Mouse (Mus musculus): ENCODE measurements around the gene F2rl1. TPM values are rescaled to one million over a fixed set of nuclear protein-coding genes. Genes with fewer than 3 reads are reported as not detected.

F2rl1 gene
- polyA plus RNA-seq, 1 experiment = 27.2 TPM

DNA sequence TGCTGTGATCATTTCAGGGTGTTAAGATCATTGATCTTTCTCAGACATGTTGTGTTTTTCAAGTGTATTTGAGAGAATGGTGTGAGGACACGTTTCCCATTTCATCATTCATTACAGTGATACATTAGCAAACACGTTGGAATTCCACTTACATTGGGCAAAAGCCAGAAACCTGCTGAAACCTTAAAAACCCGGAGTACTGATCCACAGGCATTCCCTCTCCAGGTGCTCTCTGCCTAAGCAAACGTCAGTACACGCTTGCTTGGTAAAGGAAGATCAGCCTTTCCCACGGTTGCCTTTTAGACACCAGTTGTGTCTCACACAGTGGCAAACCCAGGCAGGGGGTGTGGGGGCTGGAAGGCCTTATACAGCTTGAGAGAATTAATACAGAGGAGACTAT is 21.2 kb upstream of the F2rl1 start:
- WGBS = 55% methylated on average over 6 of the region's 6 CpGs
- Histone ChIP-seq H3K4me1 (ENCODE audit: control insufficient read depth, insufficient read depth, low read length) (no peaks in the 10 kb centered on the region), H3K4me3 (ENCODE audit: insufficient read depth, low read depth, low read length) (no peak overlapping the region), H3K27me3 (replicated peaks; ENCODE audit: control insufficient read depth, insufficient read depth, low read length) (no peaks in the 10 kb centered on the region; the same call in 1 of the 2 replicates), H3K36me3 (ENCODE audit: control insufficient read depth, insufficient read depth, low read length) (no peaks in the 10 kb centered on the region), H3K27ac (ENCODE audit: insufficient read depth, low read depth, low read length) (no peak overlapping the region)
- DNase-seq = no peak
- TF ChIP-seq POLR2A (IDR thresholded peaks at IDR 0.05; ENCODE audit: low read depth, low read length) (no peak), CTCF (conservative IDR thresholded peaks at IDR 0.05; ENCODE audit: insufficient read depth, insufficient read length, low read depth, low read length) (no peak)

GRCm38 (mm10) chr13:95545729-95546186 is 20.7 kb upstream of the F2rl1 start:
- Histone ChIP-seq H3K4me1 (ENCODE audit: control insufficient read depth, insufficient read depth, low read length) (no peaks in the 10 kb centered on the region), H3K27me3 (replicated peaks; ENCODE audit: control insufficient read depth, insufficient read depth, low read length) (no peaks in the 10 kb centered on the region; the same call in 1 of the 2 replicates), H3K36me3 (ENCODE audit: control insufficient read depth, insufficient read depth, low read length) (no peaks in the 10 kb centered on the region), H3K27ac (ENCODE audit: insufficient read depth, low read depth, low read length) (no peak overlapping the region), H3K4me3 (ENCODE audit: insufficient read depth, low read depth, low read length) (no peak overlapping the region)
- TF ChIP-seq POLR2A (IDR thresholded peaks at IDR 0.05; ENCODE audit: low read depth, low read length) (no peak), CTCF (conservative IDR thresholded peaks at IDR 0.05; ENCODE audit: insufficient read depth, insufficient read length, low read depth, low read length) (no peak)
- 50% methylated on average over 7 of the region's 7 CpGs for WGBS
- DNase-seq = no peak

DNA sequence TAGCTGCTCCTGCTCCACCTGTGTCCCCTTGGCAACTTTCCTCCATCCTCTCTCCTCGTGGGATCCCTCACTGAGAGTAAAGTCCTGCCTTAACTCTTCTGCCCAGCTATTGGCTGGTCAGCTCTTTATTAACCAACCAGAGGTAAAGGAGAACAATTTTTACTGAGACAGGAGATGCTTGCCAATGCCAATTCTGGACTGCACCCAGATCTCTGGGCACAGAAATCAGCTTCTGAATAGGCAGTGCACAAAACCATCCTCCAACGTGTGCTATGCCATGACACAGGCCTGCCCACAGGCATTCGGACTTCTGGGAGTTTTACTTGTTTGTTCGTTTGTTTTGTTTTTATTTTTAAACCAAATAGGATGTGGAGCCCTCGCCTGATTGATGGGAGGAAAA is 13.0 kb upstream of the F2rl1 start:
- H3K4me1 ChIP-seq (ENCODE audit: control insufficient read depth, insufficient read depth, low read length) = 0 out of 2 replicates have a peak, but pooled peaks cover 2% of the 10 kb centered on the region
- H3K4me3 ChIP-seq (ENCODE audit: insufficient read depth, low read depth, low read length) = no peak overlapping the region
- WGBS = 79% methylated on average over 5 of the region's 5 CpGs
- no peaks in the 10 kb centered on the region for H3K36me3 ChIP-seq (ENCODE audit: control insufficient read depth, insufficient read depth, low read length)
- DNase-seq = no peak
- H3K27me3 ChIP-seq (replicated peaks; ENCODE audit: control insufficient read depth, insufficient read depth, low read length) = no peaks in the 10 kb centered on the region
- no peak for TF ChIP-seq POLR2A (IDR thresholded peaks at IDR 0.05; ENCODE audit: low read depth, low read length)
- no peak for TF ChIP-seq CTCF (conservative IDR thresholded peaks at IDR 0.05; ENCODE audit: insufficient read depth, insufficient read length, low read depth, low read length)
- H3K27ac ChIP-seq (ENCODE audit: insufficient read depth, low read depth, low read length) = no peak overlapping the region

DNA sequence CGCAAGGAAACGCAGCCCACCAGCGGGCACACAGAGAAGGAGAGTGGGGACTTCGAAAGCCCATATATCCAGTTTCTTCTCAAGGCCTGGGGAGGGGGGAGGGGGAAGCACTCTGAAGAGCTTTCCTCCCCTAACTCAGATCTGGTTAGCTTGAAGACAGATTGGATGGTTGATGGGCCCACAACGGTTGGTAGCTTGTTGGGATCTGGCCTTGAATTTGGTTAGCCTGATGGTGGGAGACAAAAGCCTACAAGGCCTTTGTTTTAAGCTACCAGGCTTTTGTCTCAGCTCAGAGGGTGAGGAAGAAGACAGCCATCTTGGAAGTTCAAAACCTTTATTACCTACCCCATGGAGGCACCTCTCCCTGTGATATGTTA is 11.1 kb upstream of the F2rl1 start:
- no peak for TF ChIP-seq POLR2A (IDR thresholded peaks at IDR 0.05; ENCODE audit: low read depth, low read length)
- TF ChIP-seq CTCF (conservative IDR thresholded peaks at IDR 0.05; ENCODE audit: insufficient read depth, insufficient read length, low read depth, low read length) = no peak
- peaks cover 5% of the 10 kb centered on the region; the same call in 1 of the 2 replicates for H3K4me1 ChIP-seq (ENCODE audit: control insufficient read depth, insufficient read depth, low read length)
- no peaks in the 10 kb centered on the region for H3K27me3 ChIP-seq (replicated peaks; ENCODE audit: control insufficient read depth, insufficient read depth, low read length)
- H3K27ac ChIP-seq (ENCODE audit: insufficient read depth, low read depth, low read length) = no peak overlapping the region
- H3K4me3 ChIP-seq (ENCODE audit: insufficient read depth, low read depth, low read length) = no peak overlapping the region
- no peaks in the 10 kb centered on the region for H3K36me3 ChIP-seq (ENCODE audit: control insufficient read depth, insufficient read depth, low read length)
- 73% methylated on average over 5 of the region's 5 CpGs for WGBS
- DNase-seq = no peak

DNA sequence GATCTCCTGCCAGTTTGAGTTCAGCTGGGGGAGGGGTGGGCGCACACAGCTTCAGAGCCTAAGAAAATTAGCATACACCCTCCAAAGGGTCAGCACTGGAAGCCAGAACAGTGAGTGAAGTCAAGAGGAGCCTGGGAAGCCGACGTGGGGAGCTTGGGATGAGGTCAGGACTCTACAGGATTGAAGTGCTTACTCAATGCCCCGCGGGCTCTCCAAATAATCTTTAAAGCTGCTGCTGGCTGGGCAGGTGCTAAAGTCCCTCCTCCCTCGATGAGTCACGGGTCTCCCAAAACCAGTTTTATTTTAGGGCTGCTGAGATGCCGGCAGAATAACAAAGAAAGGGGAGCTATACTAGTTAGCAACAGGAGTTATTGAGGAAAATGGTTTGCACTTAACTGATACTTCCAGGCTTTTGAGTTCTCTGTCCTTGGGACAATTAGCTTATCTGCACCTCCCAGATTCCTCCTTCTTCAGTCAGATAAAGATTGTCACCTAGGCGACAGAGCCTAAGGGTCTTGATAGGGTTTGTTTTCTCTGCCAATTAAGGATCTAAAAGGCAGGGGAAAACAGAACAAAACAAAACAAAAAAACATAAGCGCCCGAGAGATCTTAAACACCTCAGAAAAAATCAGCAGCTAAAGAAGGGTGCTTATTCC is 10.6 kb upstream of the F2rl1 start:
- 35% methylated on average over 11 of the region's 11 CpGs for WGBS
- Histone ChIP-seq H3K4me1 (ENCODE audit: control insufficient read depth, insufficient read depth, low read length) (peaks cover 5% of the 10 kb centered on the region; the same call in 1 of the 2 replicates), H3K27ac (ENCODE audit: insufficient read depth, low read depth, low read length) (no peak overlapping the region), H3K4me3 (ENCODE audit: insufficient read depth, low read depth, low read length) (no peak overlapping the region), H3K27me3 (replicated peaks; ENCODE audit: control insufficient read depth, insufficient read depth, low read length) (no peaks in the 10 kb centered on the region), H3K36me3 (ENCODE audit: control insufficient read depth, insufficient read depth, low read length) (no peaks in the 10 kb centered on the region)
- TF ChIP-seq CTCF (conservative IDR thresholded peaks at IDR 0.05; ENCODE audit: insufficient read depth, insufficient read length, low read depth, low read length) = no peak
- TF ChIP-seq POLR2A (IDR thresholded peaks at IDR 0.05; ENCODE audit: low read depth, low read length) = no peak
- DNase-seq = no peak

DNA sequence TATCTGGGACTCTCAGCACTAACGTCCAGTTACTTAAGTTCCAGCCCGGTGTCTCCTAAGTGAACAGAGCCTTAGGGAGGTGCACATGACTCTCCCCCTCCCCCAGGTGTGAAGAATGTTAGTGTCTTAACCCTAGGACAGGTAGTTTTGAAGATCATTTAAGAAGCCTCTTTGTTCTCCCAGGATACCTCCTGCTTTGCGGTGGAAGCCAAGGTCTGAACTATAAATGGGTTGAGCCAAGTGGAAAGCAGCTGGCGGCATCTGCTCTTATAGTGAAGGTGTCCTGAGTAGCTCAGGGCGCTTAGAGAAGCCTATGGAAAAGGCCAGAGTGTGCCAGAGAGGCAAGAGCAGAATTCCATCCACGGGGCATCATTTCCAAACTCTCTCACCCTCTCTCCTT is 10.0 kb upstream of the F2rl1 start:
- Histone ChIP-seq H3K27ac (ENCODE audit: insufficient read depth, low read depth, low read length) (no peak overlapping the region), H3K4me1 (ENCODE audit: control insufficient read depth, insufficient read depth, low read length) (peaks cover 5% of the 10 kb centered on the region; the same call in 1 of the 2 replicates), H3K27me3 (replicated peaks; ENCODE audit: control insufficient read depth, insufficient read depth, low read length) (no peaks in the 10 kb centered on the region), H3K4me3 (ENCODE audit: insufficient read depth, low read depth, low read length) (no peak overlapping the region), H3K36me3 (ENCODE audit: control insufficient read depth, insufficient read depth, low read length) (no peaks in the 10 kb centered on the region)
- no peak for DNase-seq
- TF ChIP-seq POLR2A (IDR thresholded peaks at IDR 0.05; ENCODE audit: low read depth, low read length) (no peak), CTCF (conservative IDR thresholded peaks at IDR 0.05; ENCODE audit: insufficient read depth, insufficient read length, low read depth, low read length) (no peak)
- WGBS = 36% methylated on average over 6 of the region's 6 CpGs

- Histone ChIP-seq H3K36me3 (ENCODE audit: control insufficient read depth, insufficient read depth, low read length) (no peaks in the 10 kb centered on the region), H3K27me3 (replicated peaks; ENCODE audit: control insufficient read depth, insufficient read depth, low read length) (no peaks in the 10 kb centered on the region), H3K4me1 (ENCODE audit: control insufficient read depth, insufficient read depth, low read length) (peaks cover 5% of the 10 kb centered on the region; the same call in 1 of the 2 replicates), H3K27ac (ENCODE audit: insufficient read depth, low read depth, low read length) (no peak overlapping the region), H3K4me3 (ENCODE audit: insufficient read depth, low read depth, low read length) (no peak overlapping the region; the same call in 1 of the 2 replicates)
- WGBS = 4% methylated on average over 5 of the region's 5 CpGs
- peak; percentile 48 for DNase-seq
- TF ChIP-seq POLR2A (IDR thresholded peaks at IDR 0.05; ENCODE audit: low read depth, low read length) = no peak
- TF ChIP-seq CTCF (conservative IDR thresholded peaks at IDR 0.05; ENCODE audit: insufficient read depth, insufficient read length, low read depth, low read length) = no peak
Measured at GRCm38 (mm10) chr13:95534131-95534561, 9.1 kb upstream of the F2rl1 start.

All from kidney, adult 2 months (tissue).